In genomic region chr4:150872681-150873080, GRCm38 (mm10) we compare ENCODE assay signal across 11 mouse cellular contexts. TPM values are rescaled to one million over a fixed set of nuclear protein-coding genes. Genes with fewer than 3 reads are reported as not detected.
DNase-seq lines count a peak whose midpoint lies in the region; ATAC-seq and TF ChIP-seq lines count a peak whose summit lies in the region.
"Had no signal": no experiment of that assay in that cellular context is flagged by ENCODE, and none has a peak within 500 bp of the region (broad histone marks: within the 10 kb centered on the region; RNA-seq: fewer than 3 reads in every experiment).

No protein-coding gene starts in this region.

- H3K79me2 ChIP-seq in liver, adult 2 months (ENCODE audit: control insufficient read depth, insufficient read depth, low read length): no peaks in the 10 kb centered on the region

- DNase-seq in heart, embryonic 10.5 days (ENCODE audit: low spot score): no peak
- no peak for DNase-seq in heart, adult 18-20 months
- DNase-seq in liver, adult 2 months (ENCODE audit: extremely low read depth, low read depth, low spot score): peak; percentile 94
- no peak for DNase-seq in hindbrain, embryonic 11.5 days (ENCODE audit: low spot score)
- no peak for DNase-seq in urinary bladder, postnatal 10 days (ENCODE audit: low spot score)
- no peak for DNase-seq in testis, postnatal 10 days (ENCODE audit: low spot score)
- DNase-seq: gastrocnemius, postnatal 10 days had no signal

- no peak overlapping the region for H3K9ac ChIP-seq in liver, adult 2 months (ENCODE audit: low read depth, low read length)
- no peak overlapping the region for H3K9ac ChIP-seq in liver, embryonic 12.5 days
- no peak overlapping the region for H3K9ac ChIP-seq in hindbrain, embryonic 11.5 days (ENCODE audit: low read depth, low read length)
- H3K9ac ChIP-seq in neural tube, embryonic 15.5 days (replicated peaks): no peak overlapping the region
- H3K9ac ChIP-seq: intestine, embryonic 15.5 days had no signal

- no peak for TF ChIP-seq POLR2A in liver, adult 2 months (IDR thresholded peaks at IDR 0.05; ENCODE audit: extremely low read depth, insufficient read depth, low read length)

- no peak for TF ChIP-seq CTCF in liver, adult 2 months (IDR thresholded peaks at IDR 0.05; ENCODE audit: low read depth, low read length)

- no peak overlapping the region for H3K4me2 ChIP-seq in liver, embryonic 12.5 days
- no peak overlapping the region for H3K4me2 ChIP-seq in hindbrain, embryonic 11.5 days (replicated peaks; ENCODE audit: low read depth, low read length)
- no peak overlapping the region for H3K4me2 ChIP-seq in neural tube, embryonic 15.5 days
- H3K4me2 ChIP-seq: intestine, embryonic 15.5 days; midbrain, embryonic 11.5 days had no signal

- H3K27me3 ChIP-seq in heart, embryonic 10.5 days (ENCODE audit: insufficient read depth, poor library complexity, severe bottlenecking): no peaks in the 10 kb centered on the region
- H3K27me3 ChIP-seq in liver, adult 2 months (ENCODE audit: control insufficient read depth, insufficient read depth, low read length): no peaks in the 10 kb centered on the region
- no peaks in the 10 kb centered on the region for H3K27me3 ChIP-seq in liver, embryonic 12.5 days (replicated peaks)
- no peaks in the 10 kb centered on the region for H3K27me3 ChIP-seq in hindbrain, embryonic 11.5 days (ENCODE audit: control insufficient read depth, insufficient read depth, low read length)
- no peaks in the 10 kb centered on the region for H3K27me3 ChIP-seq in neural tube, embryonic 15.5 days (replicated peaks)
- H3K27me3 ChIP-seq: intestine, embryonic 15.5 days had no signal

- WGBS in heart, embryonic 10.5 days: 64% methylated on average over 8 of the region's 8 CpGs
- 23% methylated on average over 8 of the region's 8 CpGs for WGBS in liver, adult 2 months
- 60% methylated on average over 8 of the region's 8 CpGs for WGBS in liver, embryonic 12.5 days (ENCODE audit: insufficient replicate concordance)
- 85% methylated on average over 8 of the region's 8 CpGs for WGBS in hindbrain, embryonic 11.5 days
- WGBS in neural tube, embryonic 15.5 days: 84% methylated on average over 8 of the region's 8 CpGs

- no peak for ATAC-seq in liver, embryonic 12.5 days
- ATAC-seq in hindbrain, embryonic 11.5 days (ENCODE audit: low FRiP score): no peak
- no peak for ATAC-seq in neural tube, embryonic 15.5 days (ENCODE audit: low FRiP score)

- H3K9me3 ChIP-seq in heart, embryonic 10.5 days: no peaks in the 10 kb centered on the region
- H3K9me3 ChIP-seq in liver, embryonic 12.5 days (replicated peaks): no peaks in the 10 kb centered on the region
- H3K9me3 ChIP-seq in hindbrain, embryonic 11.5 days (ENCODE audit: control insufficient read depth, low read length): no peaks in the 10 kb centered on the region
- H3K9me3 ChIP-seq in neural tube, embryonic 15.5 days (replicated peaks): no peaks in the 10 kb centered on the region
- H3K9me3 ChIP-seq: intestine, embryonic 15.5 days had no signal

- H3K36me3 ChIP-seq in heart, embryonic 10.5 days: peaks cover 4% of the 10 kb centered on the region; the same call in 1 of the 2 replicates
- peaks cover 7% of the 10 kb centered on the region; the same call in 1 of the 2 replicates for H3K36me3 ChIP-seq in liver, adult 2 months (ENCODE audit: control insufficient read depth, insufficient read depth, low read length)
- H3K36me3 ChIP-seq in liver, embryonic 12.5 days: peaks cover 8% of the 10 kb centered on the region; the same call in 1 of the 2 replicates
- H3K36me3 ChIP-seq in hindbrain, embryonic 11.5 days (ENCODE audit: control insufficient read depth, insufficient read depth, low read length): no peaks in the 10 kb centered on the region
- H3K36me3 ChIP-seq in neural tube, embryonic 15.5 days: peaks cover 8% of the 10 kb centered on the region
- H3K36me3 ChIP-seq: intestine, embryonic 15.5 days had no signal

- H3K4me1 ChIP-seq in heart, embryonic 10.5 days: peaks cover 37% of the 10 kb centered on the region
- H3K4me1 ChIP-seq in liver, adult 2 months (ENCODE audit: control insufficient read depth, insufficient read depth, low read length): no peaks in the 10 kb centered on the region
- peaks cover 30% of the 10 kb centered on the region for H3K4me1 ChIP-seq in liver, embryonic 12.5 days
- peaks cover 7% of the 10 kb centered on the region for H3K4me1 ChIP-seq in hindbrain, embryonic 11.5 days (replicated peaks; ENCODE audit: control insufficient read depth, insufficient read depth, low read length)
- peaks cover 19% of the 10 kb centered on the region for H3K4me1 ChIP-seq in neural tube, embryonic 15.5 days

- H3K4me3 ChIP-seq in heart, embryonic 10.5 days: no peak overlapping the region
- no peak overlapping the region for H3K4me3 ChIP-seq in liver, adult 2 months (ENCODE audit: insufficient read depth, low read depth, low read length)
- no peak overlapping the region for H3K4me3 ChIP-seq in liver, embryonic 12.5 days
- no peak overlapping the region for H3K4me3 ChIP-seq in hindbrain, embryonic 11.5 days (ENCODE audit: low read depth, low read length)
- no peak overlapping the region for H3K4me3 ChIP-seq in neural tube, embryonic 15.5 days (replicated peaks)
- H3K4me3 ChIP-seq: intestine, embryonic 15.5 days had no signal

- H3K27ac ChIP-seq in heart, embryonic 10.5 days: peak overlapping the region; percentile 75; the same call in 1 of the 2 replicates
- H3K27ac ChIP-seq in liver, adult 2 months (replicated peaks; ENCODE audit: insufficient read depth, low read depth, low read length): peak overlapping the region; percentile 35
- no peak overlapping the region for H3K27ac ChIP-seq in liver, embryonic 12.5 days
- 0 out of 2 replicates have a peak overlapping the region, but pooled peaks have one; percentile 14 for H3K27ac ChIP-seq in hindbrain, embryonic 11.5 days (ENCODE audit: low read depth, low read length)
- H3K27ac ChIP-seq in neural tube, embryonic 15.5 days (replicated peaks): peak overlapping the region; percentile 77; the same call in 1 of the 2 replicates

RNA-seq across cellular contexts. Expression of gene Errfi1, which starts 19.0 kb away (rescaled TPM):
- 15.3 and 25.7 TPM in 2 replicates for polyA plus RNA-seq in heart, embryonic 10.5 days (2016; fragmentation: Nextera tagmentation; extraction: Ambion mirVana)
- 10 to 100 TPM; 26.7 to 29.9 TPM for total RNA-seq in heart, adult 18-20 months (2021)
- total RNA-seq in liver, adult 2 months (2014; rRNA removed): 589 and 661 TPM in 2 replicates
- polyA plus RNA-seq in liver, adult 2 months (2012; rRNA removed): 259 and 295 TPM in 2 replicates
- polyA plus RNA-seq in liver, embryonic 12.5 days (2016; fragmentation: Nextera tagmentation; extraction: Ambion mirVana): 14.7 and 14.9 TPM in 2 replicates
- 34.0 and 36.7 TPM in 2 replicates for polyA plus RNA-seq in hindbrain, embryonic 11.5 days (2014; fragmentation: Nextera tagmentation; extraction: Ambion mirVana)
- 51.8 and 57.4 TPM in 2 replicates for polyA plus RNA-seq in neural tube, embryonic 15.5 days (2015; fragmentation: Nextera tagmentation; extraction: Ambion mirVana)

RNA-seq across cellular contexts. Expression of gene Park7, which starts 41.6 kb away (rescaled TPM):
- 403 and 488 TPM in 2 replicates for polyA plus RNA-seq in heart, embryonic 10.5 days (2016; fragmentation: Nextera tagmentation; extraction: Ambion mirVana)
- total RNA-seq in heart, adult 18-20 months (2021): 100 to 1,000 TPM; 270 to 278 TPM
- 281 and 324 TPM in 2 replicates for total RNA-seq in liver, adult 2 months (2014; rRNA removed)
- polyA plus RNA-seq in liver, adult 2 months (2012; rRNA removed): 148 and 191 TPM in 2 replicates
- 326 and 344 TPM in 2 replicates for polyA plus RNA-seq in liver, embryonic 12.5 days (2016; fragmentation: Nextera tagmentation; extraction: Ambion mirVana)
- polyA plus RNA-seq in hindbrain, embryonic 11.5 days (2014; fragmentation: Nextera tagmentation; extraction: Ambion mirVana): 406 and 416 TPM in 2 replicates
- polyA plus RNA-seq in neural tube, embryonic 15.5 days (2015; fragmentation: Nextera tagmentation; extraction: Ambion mirVana): 384 and 410 TPM in 2 replicates

RNA-seq across cellular contexts. Expression of gene Tnfrsf9, which starts 41.7 kb away (rescaled TPM):
- polyA plus RNA-seq in heart, embryonic 10.5 days (2016; fragmentation: Nextera tagmentation; extraction: Ambion mirVana): 0.16 and 0.51 TPM in 2 replicates
- total RNA-seq in heart, adult 18-20 months (2021): under 1 TPM; 0.12 to 0.46 TPM
- total RNA-seq in liver, adult 2 months (2014; rRNA removed): 0.07 and 0.09 TPM in 2 replicates
- polyA plus RNA-seq in liver, adult 2 months (2012; rRNA removed): 0.05 and 0.15 TPM in 2 replicates
- polyA plus RNA-seq in liver, embryonic 12.5 days (2016; fragmentation: Nextera tagmentation; extraction: Ambion mirVana): 0.12 TPM in 1 of 2 replicates, not detected in the other
- 0.21 TPM in 1 of 2 replicates, not detected in the other for polyA plus RNA-seq in hindbrain, embryonic 11.5 days (2014; fragmentation: Nextera tagmentation; extraction: Ambion mirVana)
- 0.44 and 2.8 TPM in 2 replicates for polyA plus RNA-seq in neural tube, embryonic 15.5 days (2015; fragmentation: Nextera tagmentation; extraction: Ambion mirVana)
